Mouse (Mus musculus): ENCODE data around the gene Ptbp3.

Gene Ptbp3

GRCm38 (mm10) chr4:59437990-59438854, 110.9 kb downstream of the Ptbp3 start, which contains the start of gene Susd1:
Gene Susd1, minus strand, starts transcription at chr4:59438633.
- peak; percentile 81 to 91 for DNase-seq (ENCODE audit: low spot score in 2 of 2)

- DNase-seq (ENCODE audit: low spot score in 2 of 2) = no peak
Observed at GRCm38 (mm10) chr4:59435951-59436350, 113.2 kb downstream of the Ptbp3 start.

- no peak for DNase-seq (ENCODE audit: low spot score in 2 of 2)
Observed at GRCm38 (mm10) chr4:59434039-59434438, 115.1 kb downstream of the Ptbp3 start.

- no peak for DNase-seq (ENCODE audit: low spot score in 2 of 2)
Observed at GRCm38 (mm10) chr4:59429128-59429527, 120.0 kb downstream of the Ptbp3 start.

- DNase-seq (ENCODE audit: low spot score in 2 of 2) = no peak
Observed at GRCm38 (mm10) chr4:59426429-59426828, 122.7 kb downstream of the Ptbp3 start.

- DNase-seq (ENCODE audit: low spot score in 2 of 2) = no peak
Observed at GRCm38 (mm10) chr4:59422808-59423207, 126.4 kb downstream of the Ptbp3 start.

- no peak for DNase-seq (ENCODE audit: low spot score in 2 of 2)
Observed at GRCm38 (mm10) chr4:59422025-59422783, 127.0 kb downstream of the Ptbp3 start.
